8 mouse cellular contexts compared by ENCODE assay signal in genomic region chr3:103438791-103439354, GRCm38 (mm10).
DNase-seq lines count a peak whose midpoint lies in the region; ATAC-seq and TF ChIP-seq lines count a peak whose summit lies in the region.
"Had no signal": no experiment of that assay in that cellular context is flagged by ENCODE, and none has a peak within 500 bp of the region (broad histone marks: within the 10 kb centered on the region; RNA-seq: fewer than 3 reads in every experiment).

No protein-coding gene starts in this region.

- H3K27ac ChIP-seq in spleen, adult 2 months (ENCODE audit: insufficient read depth, low read length) = no peak overlapping the region
- H3K27ac ChIP-seq: heart, embryonic 15.5 days had no signal

- H3K27me3 ChIP-seq in spleen, adult 2 months (ENCODE audit: control insufficient read depth, insufficient read depth, low read length) = no peaks in the 10 kb centered on the region
- H3K27me3 ChIP-seq: heart, embryonic 15.5 days had no signal

- TF ChIP-seq CTCF in spleen, adult 2 months (IDR thresholded peaks at IDR 0.05; ENCODE audit: extremely low read depth, insufficient read depth, insufficient read length, insufficient replicate concordance) = peak; percentile 13; the same call in 1 of the 2 replicates

- H3K36me3 ChIP-seq in spleen, adult 2 months (ENCODE audit: control insufficient read depth, insufficient read depth, low read length) = no peaks in the 10 kb centered on the region
- H3K36me3 ChIP-seq: heart, embryonic 15.5 days had no signal

- ATAC-seq in CD4-positive, CD25-positive, alpha-beta regulatory T cell, adult 4 months = peak; percentile 73
- ATAC-seq in megakaryocyte progenitor cell, adult 5-6 weeks (replicated peaks; ENCODE audit: poor library complexity) = peak; percentile 85

- DNase-seq in MEL-GATA-1-ER (ENCODE audit: extremely low read depth, low read depth) = peak; percentile 15
- DNase-seq in cerebellum, adult 8-10 months = peak; percentile 75
- DNase-seq in frontal cortex, postnatal 36 days (ENCODE audit: low spot score in 2 of 2) = peak; percentile 46 to 52
- peak; percentile 67 for DNase-seq in large intestine, adult 2 months (ENCODE audit: low read depth, low spot score)
- peak; percentile 31 to 47 for DNase-seq in spleen, adult 2 months (ENCODE audit: low read depth in 1 of 2, low spot score in 2 of 2)

- no peak overlapping the region for H3K4me3 ChIP-seq in spleen, adult 2 months (ENCODE audit: extremely low read depth, insufficient read depth, insufficient read length)
- H3K4me3 ChIP-seq: heart, embryonic 15.5 days had no signal

- WGBS in large intestine, adult 2 months = 55% methylated on average over 12 of the region's 12 CpGs
- 46% methylated on average over 12 of the region's 12 CpGs for WGBS in spleen, adult 2 months

- 0 out of 2 replicates have a peak, but pooled peaks cover 2% of the 10 kb centered on the region for H3K4me1 ChIP-seq in spleen, adult 2 months (ENCODE audit: control insufficient read depth, insufficient read depth, insufficient read length)

- no peak for TF ChIP-seq POLR2A in spleen, adult 2 months (IDR thresholded peaks at IDR 0.05; ENCODE audit: low read depth, low read length)

Comparison
In these comparisons a context has a peak if more than half of its experiments do, and no peak if none do; other contexts are left out.
1. DNase-seq: peak in every context shown above with its lines; median percentile 75 in cerebellum, adult 8-10 months; 67 in large intestine, adult 2 months; 49 in frontal cortex, postnatal 36 days; 39 in spleen, adult 2 months; 15 in MEL-GATA-1-ER.